In the genomic region with DNA sequence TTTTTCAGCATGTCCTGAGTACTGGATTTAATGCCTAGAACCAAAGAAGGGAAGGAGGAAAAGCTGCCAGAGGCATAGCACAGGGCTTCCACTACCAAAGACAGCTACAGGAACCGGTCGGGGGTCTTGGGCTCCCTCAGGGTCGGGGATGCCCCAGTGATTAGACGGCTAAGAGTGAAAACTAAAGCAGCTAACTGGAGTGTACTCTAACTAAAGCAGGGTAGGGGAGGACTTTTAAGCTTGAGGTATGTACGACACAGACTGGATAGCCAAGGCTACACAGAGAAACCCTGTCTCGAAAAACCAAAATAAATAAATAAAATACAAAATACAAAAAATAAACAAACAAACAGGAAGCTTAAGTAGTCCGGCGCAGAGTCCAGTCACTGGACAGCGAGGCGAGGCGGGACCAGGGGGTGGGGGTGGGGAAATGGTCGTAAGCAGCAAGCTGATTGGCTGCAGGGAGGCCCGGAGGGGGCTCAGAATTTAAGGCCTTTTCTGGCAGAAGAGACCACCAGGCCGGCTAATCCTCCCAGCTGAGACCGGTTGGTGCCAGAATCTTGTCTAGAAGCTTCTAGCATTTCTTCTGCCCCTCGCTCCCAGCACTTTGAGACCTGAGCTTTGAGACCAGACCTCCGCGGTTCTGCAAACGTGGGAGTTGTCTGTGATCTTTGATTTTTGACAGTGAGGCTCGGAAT, we compare ENCODE assay signal across 8 mouse cellular contexts. TPM values are rescaled to one million over a fixed set of nuclear protein-coding genes. Genes with fewer than 3 reads are reported as not detected.
DNase-seq lines count a peak whose midpoint lies in the region; ATAC-seq and TF ChIP-seq lines count a peak whose summit lies in the region.

A gene (plus strand): TSS at position 454 of the 698 bp plus-strand sequence.

- under 1% methylated on average over 20 of the region's 20 CpGs for WGBS in embryonic facial prominence, embryonic 12.5 days
- 2% methylated on average over 20 of the region's 20 CpGs for WGBS in heart, embryonic 12.5 days
- WGBS in lung, embryonic 16.5 days: 2% methylated on average over 20 of the region's 20 CpGs
- 2% methylated on average over 20 of the region's 20 CpGs for WGBS in stomach, postnatal 0 days

- H3K36me3 ChIP-seq in E14TG2a.4 (ENCODE audit: insufficient read depth, low read length): no peaks in the 10 kb centered on the region
- no peaks in the 10 kb centered on the region for H3K36me3 ChIP-seq in embryonic facial prominence, embryonic 12.5 days
- H3K36me3 ChIP-seq in heart, embryonic 12.5 days: no peaks in the 10 kb centered on the region
- no peaks in the 10 kb centered on the region for H3K36me3 ChIP-seq in lung, embryonic 16.5 days (ENCODE audit: control insufficient read depth, insufficient read depth, low read length)
- no peaks in the 10 kb centered on the region for H3K36me3 ChIP-seq in stomach, postnatal 0 days (ENCODE audit: control insufficient read depth, insufficient read depth, low read length)

- H3K27me3 ChIP-seq in E14TG2a.4 (ENCODE audit: insufficient read depth, low read length): peaks cover 17% of the 10 kb centered on the region
- no peaks in the 10 kb centered on the region; the same call in 1 of the 2 replicates for H3K27me3 ChIP-seq in embryonic facial prominence, embryonic 12.5 days
- 0 out of 2 replicates have a peak, but pooled peaks cover 5% of the 10 kb centered on the region for H3K27me3 ChIP-seq in heart, embryonic 12.5 days (replicated peaks)
- H3K27me3 ChIP-seq in lung, embryonic 16.5 days (ENCODE audit: control insufficient read depth, insufficient read depth, low read depth, low read length): peaks cover 2% of the 10 kb centered on the region; the same call in 1 of the 2 replicates
- no peaks in the 10 kb centered on the region for H3K27me3 ChIP-seq in stomach, postnatal 0 days (ENCODE audit: control insufficient read depth, insufficient read depth, low read length)

- peak; percentile 74 for DNase-seq in adrenal gland, postnatal 10 days
- peak; percentile 80 for DNase-seq in kidney, postnatal 10 days
- peak; percentile 77 for DNase-seq in stomach, postnatal 0 days (ENCODE audit: low spot score)
- DNase-seq in spleen, postnatal 36 days (ENCODE audit: low spot score in 2 of 2): no peak

- H3K9me3 ChIP-seq in E14TG2a.4 (ENCODE audit: low read length): no peaks in the 10 kb centered on the region
- no peaks in the 10 kb centered on the region for H3K9me3 ChIP-seq in embryonic facial prominence, embryonic 12.5 days
- H3K9me3 ChIP-seq in heart, embryonic 12.5 days (replicated peaks): no peaks in the 10 kb centered on the region
- H3K9me3 ChIP-seq in lung, embryonic 16.5 days (ENCODE audit: control insufficient read depth, low read length): no peaks in the 10 kb centered on the region
- H3K9me3 ChIP-seq in stomach, postnatal 0 days (ENCODE audit: control insufficient read depth, low read length): no peaks in the 10 kb centered on the region

- H3K4me2 ChIP-seq in embryonic facial prominence, embryonic 12.5 days (replicated peaks): peak within 1 kb of the TSS; percentile 78
- H3K4me2 ChIP-seq in heart, embryonic 12.5 days: peak within 1 kb of the TSS; percentile 86
- peak within 1 kb of the TSS; percentile 59 for H3K4me2 ChIP-seq in lung, embryonic 16.5 days (ENCODE audit: low read depth, low read length)
- peak within 1 kb of the TSS; percentile 70 for H3K4me2 ChIP-seq in stomach, postnatal 0 days (replicated peaks; ENCODE audit: low read depth)

- TF ChIP-seq CTCF in E14TG2a.4 (conservative IDR thresholded peaks at IDR 0.05; ENCODE audit: low read length): no peak
- TF ChIP-seq CTCF in stomach, postnatal 0 days (IDR thresholded peaks at IDR 0.05; ENCODE audit: low read depth): no peak

- H3K4me3 ChIP-seq in E14TG2a.4 (replicated peaks; ENCODE audit: low read length): peak within 1 kb of the TSS; percentile 73
- H3K4me3 ChIP-seq in embryonic facial prominence, embryonic 12.5 days: peak within 1 kb of the TSS; percentile 52
- peak within 1 kb of the TSS; percentile 64 for H3K4me3 ChIP-seq in heart, embryonic 12.5 days
- H3K4me3 ChIP-seq in lung, embryonic 16.5 days (ENCODE audit: low read length): peak within 1 kb of the TSS; percentile 61
- H3K4me3 ChIP-seq in stomach, postnatal 0 days (ENCODE audit: low read depth, low read length): peak within 1 kb of the TSS; percentile 52

- peaks cover 29% of the 10 kb centered on the region for H3K4me1 ChIP-seq in E14TG2a.4 (replicated peaks; ENCODE audit: low read depth, low read length)
- H3K4me1 ChIP-seq in embryonic facial prominence, embryonic 12.5 days: peaks cover 13% of the 10 kb centered on the region
- peaks cover 17% of the 10 kb centered on the region for H3K4me1 ChIP-seq in heart, embryonic 12.5 days (replicated peaks)
- no peaks in the 10 kb centered on the region; the same call in 1 of the 2 replicates for H3K4me1 ChIP-seq in lung, embryonic 16.5 days (replicated peaks; ENCODE audit: control insufficient read depth, insufficient read depth, low read length)
- H3K4me1 ChIP-seq in stomach, postnatal 0 days (replicated peaks; ENCODE audit: control insufficient read depth, insufficient read depth): no peaks in the 10 kb centered on the region

- TF ChIP-seq EP300 in stomach, postnatal 0 days (optimal IDR thresholded peaks at IDR 0.05): no peak

- peak within 1 kb of the TSS; percentile 75 for H3K9ac ChIP-seq in embryonic facial prominence, embryonic 12.5 days
- peak within 1 kb of the TSS; percentile 81 for H3K9ac ChIP-seq in heart, embryonic 12.5 days
- H3K9ac ChIP-seq in lung, embryonic 16.5 days (ENCODE audit: low read length): peak within 1 kb of the TSS; percentile 77
- peak within 1 kb of the TSS; percentile 68 for H3K9ac ChIP-seq in stomach, postnatal 0 days (ENCODE audit: low read length)

- peak within 1 kb of the TSS; percentile 70 for H3K27ac ChIP-seq in embryonic facial prominence, embryonic 12.5 days
- peak within 1 kb of the TSS; percentile 59; the same call in 1 of the 2 replicates for H3K27ac ChIP-seq in heart, embryonic 12.5 days (ENCODE audit: poor library complexity, severe bottlenecking)
- H3K27ac ChIP-seq in lung, embryonic 16.5 days (ENCODE audit: low read length): peak within 1 kb of the TSS; percentile 38
- H3K27ac ChIP-seq in stomach, postnatal 0 days (replicated peaks): peak within 1 kb of the TSS; percentile 63

- peak; percentile 49 for ATAC-seq in embryonic facial prominence, embryonic 12.5 days (ENCODE audit: insufficient number of reproducible peaks, insufficient read depth, low FRiP score, low TSS enrichment)
- peak; percentile 84 for ATAC-seq in heart, embryonic 12.5 days (ENCODE audit: insufficient number of reproducible peaks, low FRiP score)
- ATAC-seq in lung, embryonic 16.5 days (ENCODE audit: low read depth): peak; percentile 93
- ATAC-seq in stomach, postnatal 0 days (ENCODE audit: low FRiP score, low TSS enrichment): peak; percentile 82

RNA-seq across cellular contexts. Expression of the gene that starts here (rescaled TPM):
- total RNA-seq in adrenal gland, postnatal 10 days (2021): 10 to 100 TPM in 1 of 2 experiments, 1 to 10 TPM in 1; 9.2 to 10.1 TPM
- polyA plus RNA-seq in embryonic facial prominence, embryonic 12.5 days (2016; fragmentation: Nextera tagmentation; extraction: Ambion mirVana): 25.4 and 25.8 TPM in 2 replicates
- polyA plus RNA-seq in heart, embryonic 12.5 days (2016; fragmentation: Nextera tagmentation; extraction: Ambion mirVana): 16.5 and 17.4 TPM in 2 replicates
- 15.2 and 19.2 TPM in 2 replicates for polyA plus RNA-seq in lung, embryonic 16.5 days (2015; fragmentation: Nextera tagmentation; extraction: Ambion mirVana)
- 14.4 and 15.5 TPM in 2 replicates for polyA plus RNA-seq in stomach, postnatal 0 days (2015; fragmentation: Nextera tagmentation; extraction: Ambion mirVana)

Comparison
In these comparisons a context has a peak if more than half of its experiments do, and no peak if none do; other contexts are left out.
1. DNase-seq: peak in adrenal gland, postnatal 10 days (single experiment), kidney, postnatal 10 days (single experiment) and stomach, postnatal 0 days (single experiment); none in spleen, postnatal 36 days (0 of 2).
2. Peak in every context shown above with its lines, with median percentiles within 50 percentile points of each other: H3K4me3 ChIP-seq, ATAC-seq, H3K27ac ChIP-seq, H3K4me2 ChIP-seq and H3K9ac ChIP-seq.